Mouse (Mus musculus) spleen, adult 2 months (tissue): ENCODE data around the gene Slc50a1. TPM values are rescaled to one million over a fixed set of nuclear protein-coding genes. Genes with fewer than 3 reads are reported as not detected.

Experiments used
- DNase-seq, 2 experiments: peaks; one replicate each; pipeline versions ENCODE4 v3.0.0 to v3.0.0-alpha.2; 2012 to 2021; ENCODE audit warnings: low spot score in 2 of 2, low read depth in 1 of 2
- H3K27ac ChIP-seq: fragments of 200-500 bp; 2 replicates; pipeline ENCODE4 v1.5.1; 2012; ENCODE audit warnings: low read length, inconsistent platforms; ENCODE audit not compliant: insufficient read depth
- H3K27me3 ChIP-seq: fragments of 200-500 bp; 2 replicates; pipeline ENCODE4 v1.6.1; 2012; ENCODE audit warnings: mild to moderate bottlenecking, moderate library complexity, low read length, inconsistent platforms; ENCODE audit not compliant: control insufficient read depth, insufficient read depth
- H3K36me3 ChIP-seq: fragments of 200-500 bp; 2 replicates; pipeline ENCODE4 v1.6.1; 2012; ENCODE audit warnings: mild to moderate bottlenecking, low read length, inconsistent platforms; ENCODE audit not compliant: control insufficient read depth, insufficient read depth
- H3K4me1 ChIP-seq: fragments of 200-500 bp; 2 replicates; pipeline ENCODE4 v1.6.1; 2011; ENCODE audit warnings: inconsistent platforms; ENCODE audit not compliant: control insufficient read depth, insufficient read depth, insufficient read length
- H3K4me3 ChIP-seq: fragments of 200-500 bp; 2 replicates; pipeline ENCODE4 v1.5.1; 2011; ENCODE audit warnings: mild to moderate bottlenecking, inconsistent platforms; ENCODE audit not compliant: insufficient read depth, insufficient read length; ENCODE audit errors: extremely low read depth
- CTCF ChIP-seq: fragments of 200-500 bp; IDR thresholded peaks from 2 replicates; pipeline ENCODE4 v1.5.1; 2011; ENCODE audit warnings: mild to moderate bottlenecking, inconsistent platforms; ENCODE audit not compliant: insufficient read depth, insufficient read length, insufficient replicate concordance; ENCODE audit errors: extremely low read depth
- POLR2A ChIP-seq: fragments of 200-500 bp; IDR thresholded peaks from 2 replicates; pipeline ENCODE4 v1.6.1; 2011; ENCODE audit warnings: low read depth, low read length, inconsistent platforms
- WGBS: fragments of 180-500 bp; shearing (Covaris S2); methylation state at CpG from one replicate; pipeline ENCODE4 v1.1.7; 2018; 5-methylcytosine and 5-hydroxymethylcytosine counted together
- polyA plus RNA-seq: library from polyadenylated mRNA; depleted of rRNA; stranded (reverse); fragments of >200 nt; gene quantifications from 2 replicates; pipeline ENCODE4 v1.2.3, GENCODE M21; 2012

Slc50a1 gene
- polyA plus RNA-seq, 1 experiment = 207 TPM

DNA sequence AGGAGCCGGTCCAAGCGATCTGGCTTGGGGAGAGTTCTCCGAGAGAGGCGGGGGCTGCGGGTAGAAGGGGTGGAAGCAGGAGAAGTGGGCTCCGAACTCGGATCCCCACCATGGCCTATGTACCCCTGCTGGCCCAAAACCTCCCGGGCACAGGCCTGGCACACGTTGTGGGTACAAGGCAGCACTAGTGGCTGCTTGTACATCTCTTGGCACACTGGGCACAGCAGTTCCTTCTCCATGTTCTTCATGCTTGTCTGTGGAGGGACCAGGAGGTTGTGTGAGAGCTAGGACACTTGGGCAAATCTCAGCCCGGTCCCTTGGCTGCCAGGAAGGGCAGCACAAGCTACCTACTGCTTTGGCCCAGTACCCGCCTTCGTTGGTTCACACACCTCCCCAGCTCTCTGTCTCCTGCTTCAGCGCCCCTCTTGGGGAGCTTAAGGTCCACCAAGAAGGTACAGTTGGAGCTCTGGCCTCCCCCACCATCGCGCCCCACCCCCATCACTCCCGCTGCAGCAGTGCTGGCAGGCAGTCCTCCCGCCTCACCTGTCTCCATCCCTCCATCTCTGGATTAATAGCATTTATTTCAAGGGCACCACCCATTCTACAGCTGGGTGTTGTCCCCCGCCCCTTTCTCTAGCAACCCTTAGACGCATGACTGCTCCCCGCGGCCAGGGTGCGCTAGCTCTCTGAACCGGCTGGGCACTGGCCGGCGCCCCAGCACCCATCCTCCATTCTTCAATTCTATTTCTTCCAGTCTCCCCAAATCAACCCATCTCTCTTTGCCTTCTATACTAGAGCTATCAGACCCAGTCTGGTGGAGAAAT lies 26.0 kb downstream of the Slc50a1 start:
- peak overlapping the region; percentile 31; the same call in 1 of the 2 replicates for H3K4me3 ChIP-seq
- no peaks in the 10 kb centered on the region for H3K27me3 ChIP-seq
- H3K4me1 ChIP-seq = peaks cover 23% of the 10 kb centered on the region; the same call in 1 of the 2 replicates
- TF ChIP-seq CTCF (no peak), POLR2A (no peak)
- DNase-seq = peak in 1 of 2 experiments; percentile 50
- no peaks in the 10 kb centered on the region for H3K36me3 ChIP-seq
- no peak overlapping the region for H3K27ac ChIP-seq
- 40% methylated on average over 25 of the region's 25 CpGs for WGBS

DNA sequence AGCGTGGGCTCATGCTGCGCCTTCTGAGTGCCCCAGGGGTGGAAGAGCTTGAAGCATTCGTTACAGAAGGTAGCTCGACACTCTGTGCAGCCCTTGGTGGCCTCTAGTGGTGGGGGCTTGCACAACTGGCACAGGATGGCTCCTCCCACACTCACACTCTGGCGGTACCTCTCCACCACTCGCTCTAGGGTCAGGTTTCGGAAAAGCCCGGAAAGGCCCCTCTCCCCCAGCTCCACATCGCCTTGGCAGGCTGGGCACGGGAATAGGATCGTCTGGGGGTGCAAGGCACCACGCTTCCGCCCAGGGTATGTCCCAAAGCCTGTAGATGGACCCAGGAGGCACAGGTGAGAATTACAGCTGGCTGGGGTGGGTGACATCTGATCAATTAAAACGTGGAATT lies 26.8 kb downstream of the Slc50a1 start:
- 18% methylated on average over 14 of the region's 14 CpGs for WGBS
- TF ChIP-seq CTCF = peak; percentile 64; the same call in 1 of the 2 replicates
- TF ChIP-seq POLR2A = no peak
- no peaks in the 10 kb centered on the region for H3K27me3 ChIP-seq
- H3K4me1 ChIP-seq = peaks cover 23% of the 10 kb centered on the region; the same call in 1 of the 2 replicates
- H3K4me3 ChIP-seq = no peak overlapping the region
- no peaks in the 10 kb centered on the region for H3K36me3 ChIP-seq
- H3K27ac ChIP-seq = no peak overlapping the region
- DNase-seq = peak in 1 of 2 experiments; percentile 78

DNA sequence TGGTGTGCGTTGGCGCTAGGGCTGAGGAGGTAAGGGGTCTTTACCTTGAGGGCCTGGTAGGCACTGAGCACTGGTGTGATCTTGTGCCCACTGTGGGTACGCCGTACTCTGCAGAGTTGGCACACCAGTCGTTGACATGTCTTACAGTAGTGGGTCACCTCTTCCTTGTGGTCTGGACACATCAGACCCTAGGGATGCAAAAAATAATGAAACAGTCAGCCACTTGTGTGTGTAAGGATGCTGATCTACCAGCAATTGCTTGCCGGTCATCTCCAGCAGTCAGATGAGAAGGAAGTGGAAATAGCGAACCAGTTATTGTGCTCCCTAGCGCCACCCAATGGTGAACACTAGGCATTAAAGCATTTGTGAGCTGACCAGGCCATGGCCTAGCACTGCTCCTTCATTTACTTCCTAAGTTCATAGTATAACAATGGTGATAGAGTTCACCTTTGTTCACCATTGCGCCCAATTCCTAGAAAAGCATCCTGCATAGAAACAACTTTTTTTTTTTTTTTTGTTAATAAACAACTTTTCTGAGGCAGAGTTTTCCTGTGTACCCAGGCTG lies 28.0 kb downstream of the Slc50a1 start:
- peak in 1 of 2 experiments; percentile 69 for DNase-seq
- Histone ChIP-seq H3K27me3 (no peaks in the 10 kb centered on the region), H3K4me1 (peaks cover 21% of the 10 kb centered on the region; the same call in 1 of the 2 replicates), H3K27ac (no peak overlapping the region), H3K36me3 (no peaks in the 10 kb centered on the region), H3K4me3 (no peak overlapping the region)
- 67% methylated on average over 9 of the region's 9 CpGs for WGBS
- TF ChIP-seq CTCF = peak; percentile 46; the same call in 1 of the 2 replicates
- TF ChIP-seq POLR2A = no peak

- 75% methylated on average over 5 of the region's 12 CpGs for WGBS
- TF ChIP-seq POLR2A (no peak), CTCF (no peak)
- Histone ChIP-seq H3K27ac (no peak overlapping the region), H3K27me3 (no peaks in the 10 kb centered on the region), H3K36me3 (no peaks in the 10 kb centered on the region), H3K4me3 (no peak overlapping the region), H3K4me1 (peaks cover 17% of the 10 kb centered on the region)
- no peak for DNase-seq
Observed at GRCm38 (mm10) chr3:89238494-89238893, 31.9 kb downstream of the Slc50a1 start.

- no peak overlapping the region for H3K4me3 ChIP-seq
- no peak for DNase-seq
- TF ChIP-seq CTCF = no peak
- TF ChIP-seq POLR2A = no peak
- peaks cover 21% of the 10 kb centered on the region for H3K4me1 ChIP-seq
- H3K27ac ChIP-seq = no peak overlapping the region
- 89% methylated on average over 21 of the region's 21 CpGs for WGBS
- H3K27me3 ChIP-seq = no peaks in the 10 kb centered on the region
- H3K36me3 ChIP-seq = no peaks in the 10 kb centered on the region
Observed at GRCm38 (mm10) chr3:89237682-89238081, 32.7 kb downstream of the Slc50a1 start.

DNA sequence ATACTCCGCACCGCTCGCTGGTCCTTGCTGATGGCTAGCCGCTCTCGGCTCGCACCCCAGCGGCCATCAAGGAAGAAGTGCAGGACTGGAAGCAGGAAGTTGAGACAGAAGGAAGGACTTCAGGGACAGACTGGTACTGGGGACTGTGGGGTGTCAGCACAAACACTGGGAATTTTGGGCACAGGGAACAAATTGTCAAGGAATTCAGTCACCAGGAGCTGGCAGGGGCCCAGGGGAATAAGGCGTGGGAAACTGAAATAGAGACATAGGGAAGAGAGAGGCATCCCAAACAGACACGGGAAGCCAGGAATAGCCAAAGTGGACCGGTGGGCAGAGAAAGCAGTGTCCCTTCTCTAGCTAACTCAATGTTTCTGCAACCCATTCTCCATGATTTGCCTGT lies 33.9 kb downstream of the Slc50a1 start:
- no peak overlapping the region for H3K27ac ChIP-seq
- peaks cover 25% of the 10 kb centered on the region for H3K4me1 ChIP-seq
- no peak overlapping the region for H3K4me3 ChIP-seq
- no peak for DNase-seq
- TF ChIP-seq CTCF = no peak
- TF ChIP-seq POLR2A = no peak
- H3K27me3 ChIP-seq = no peaks in the 10 kb centered on the region
- no peaks in the 10 kb centered on the region for H3K36me3 ChIP-seq
- WGBS = 95% methylated on average over 10 of the region's 10 CpGs

- peak in 1 of 2 experiments; percentile 50 for DNase-seq
- H3K4me1 ChIP-seq = peaks cover 28% of the 10 kb centered on the region
- TF ChIP-seq CTCF (no peak), POLR2A (no peak)
- peak overlapping the region; percentile 59 for H3K27ac ChIP-seq
- H3K4me3 ChIP-seq = no peak overlapping the region
- WGBS = 13% methylated on average over 14 of the region's 14 CpGs
- H3K36me3 ChIP-seq = no peaks in the 10 kb centered on the region
- H3K27me3 ChIP-seq = no peaks in the 10 kb centered on the region
Observed at GRCm38 (mm10) chr3:89233562-89234110, 36.7 kb downstream of the Slc50a1 start.
